Mouse (Mus musculus): ENCODE measurements around the gene Gm10134. TPM values are rescaled to one million over a fixed set of nuclear protein-coding genes. Genes with fewer than 3 reads are reported as not detected.

Gm10134 gene
- polyA plus RNA-seq, 1 experiment = not detected

GRCm38 (mm10) chr2:28547237-28548172 is 41.6 kb downstream of the Gm10134 start:
- Histone ChIP-seq H3K4me1 (ENCODE audit: control insufficient read depth, insufficient read depth, insufficient read length, low read length) (no peaks in the 10 kb centered on the region), H3K27ac (replicated peaks; ENCODE audit: low read depth, low read length) (no peak overlapping the region)

DNA sequence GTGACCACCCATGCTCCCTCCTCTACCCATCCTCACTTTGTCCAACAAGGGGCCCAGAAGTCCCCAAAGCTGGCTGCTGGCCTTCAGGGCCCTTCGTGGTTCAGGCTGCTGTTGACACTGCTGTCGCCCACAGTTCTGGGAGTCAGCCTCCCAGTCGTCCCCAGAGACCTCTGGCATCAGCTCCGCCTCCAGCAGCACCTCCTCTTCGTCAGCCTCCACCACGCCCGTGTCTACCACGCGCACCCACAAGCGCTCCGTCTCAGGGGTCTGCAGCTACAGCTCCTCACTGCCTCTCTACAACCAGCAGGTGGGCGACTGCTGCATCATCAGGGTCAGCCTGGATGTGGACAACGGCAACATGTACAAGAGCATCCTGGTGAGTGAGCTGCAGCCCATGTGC is 43.3 kb downstream of the Gm10134 start:
- Histone ChIP-seq H3K27ac (replicated peaks; ENCODE audit: low read depth, low read length) (no peak overlapping the region), H3K4me3 (ENCODE audit: insufficient read depth, low read depth, low read length) (no peak overlapping the region), H3K4me1 (ENCODE audit: control insufficient read depth, insufficient read depth, insufficient read length, low read length) (no peaks in the 10 kb centered on the region)

More at GRCm38 (mm10) chr2:28547237-28548172, 41.6 kb downstream of the Gm10134 start:
- no peak overlapping the region for H3K4me3 ChIP-seq (ENCODE audit: insufficient read depth, low read depth, low read length)

- Histone ChIP-seq H3K4me3 (ENCODE audit: insufficient read depth, low read depth, low read length) (no peak overlapping the region), H3K27ac (replicated peaks; ENCODE audit: low read depth, low read length) (no peak overlapping the region), H3K4me1 (ENCODE audit: control insufficient read depth, insufficient read depth, insufficient read length, low read length) (no peaks in the 10 kb centered on the region)
Measured at GRCm38 (mm10) chr2:28552301-28552700, 46.4 kb downstream of the Gm10134 start.

Other genes starting within 250 kb of the Gm10134 start
- not detected in 2 replicates for gene Ppp1r26, start 59.3 kb upstream of the Gm10134 start, polyA plus RNA-seq (2012; ENCODE audit: insufficient read depth, insufficient read length, missing spikeins)
- 1.9 TPM in 1 of 2 replicates, not detected in the other for gene 1700007K13Rik, start 39.8 kb upstream of the Gm10134 start, polyA plus RNA-seq (2012; ENCODE audit: insufficient read depth, insufficient read length, missing spikeins)
- gene Mrps2, start 38.0 kb upstream of the Gm10134 start, polyA plus RNA-seq (2012; ENCODE audit: insufficient read depth, insufficient read length, missing spikeins) = 71.5 and 85.2 TPM in 2 replicates
- not detected in 2 replicates for gene Gbgt1, start 9.2 kb upstream of the Gm10134 start, polyA plus RNA-seq (2012; ENCODE audit: insufficient read depth, insufficient read length, missing spikeins)
- 5.7 and 6.1 TPM in 2 replicates for gene Ralgds, start 7.0 kb downstream of the Gm10134 start, polyA plus RNA-seq (2012; ENCODE audit: insufficient read depth, insufficient read length, missing spikeins)
- gene Cel, start 57.3 kb downstream of the Gm10134 start, polyA plus RNA-seq (2012; ENCODE audit: insufficient read depth, insufficient read length, missing spikeins) = not detected in 2 replicates
- gene Gtf3c5, start 77.7 kb downstream of the Gm10134 start, polyA plus RNA-seq (2012; ENCODE audit: insufficient read depth, insufficient read length, missing spikeins) = 5.2 and 6.9 TPM in 2 replicates
- not detected in 2 replicates for gene Gfi1b, start 115.9 kb downstream of the Gm10134 start, polyA plus RNA-seq (2012; ENCODE audit: insufficient read depth, insufficient read length, missing spikeins)
- 5.0 TPM in 2 replicates for gene Tsc1, start 135.1 kb downstream of the Gm10134 start, polyA plus RNA-seq (2012; ENCODE audit: insufficient read depth, insufficient read length, missing spikeins)
- gene Spaca9, start 193.6 kb downstream of the Gm10134 start, polyA plus RNA-seq (2012; ENCODE audit: insufficient read depth, insufficient read length, missing spikeins) = not detected in 2 replicates
- gene Ak8, start 194.1 kb downstream of the Gm10134 start, polyA plus RNA-seq (2012; ENCODE audit: insufficient read depth, insufficient read length, missing spikeins) = not detected in 2 replicates

Data from brown adipose tissue, adult 24 weeks (tissue).